Mouse (Mus musculus) mouse embryonic stem cell (cell line): ENCODE data around the gene Megf11.

Experiments used
- in situ Hi-C, 2 experiments: fragments of 300-500 bp; cut with MboI; formaldehyde crosslinking; loops; 1 replicate in 1 of 2; 3 replicates in 1 of 2; pipeline ENCODE4 v1.14.3; 2019 to 2020; ENCODE audit warnings: low sequenced_read_pairs in 2 of 2, low pct_unique_long_range_greater_than_20kb in 1 of 2, mixed read lengths in 1 of 2; ENCODE audit not compliant: unreplicated experiment in 1 of 2

Gene Megf11

DNA sequence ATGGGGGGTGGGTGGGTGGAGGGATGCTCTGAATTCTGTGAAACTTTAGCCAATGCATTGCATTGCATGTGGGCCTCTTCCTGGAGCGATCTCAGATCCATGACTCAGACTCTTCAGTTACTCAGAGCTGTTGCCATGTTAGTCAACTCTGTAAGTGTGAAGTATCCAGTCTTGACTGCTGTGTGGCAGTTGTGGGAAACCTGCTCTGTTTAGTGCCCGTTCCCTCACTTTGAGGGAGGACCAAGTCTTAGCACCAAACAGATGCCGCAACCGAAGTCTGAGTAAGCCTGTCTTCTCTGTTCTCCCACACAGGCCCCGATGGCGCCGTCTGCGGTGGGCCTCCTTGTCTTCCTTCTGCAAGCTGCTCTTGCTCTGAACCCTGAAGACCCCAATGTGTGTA, 115.8 kb downstream of the Megf11 start:
- in situ Hi-C loops: no loop called here

- in situ Hi-C loops: no loop called here
Measured at GRCm38 (mm10) chr9:64503996-64504395, 118.6 kb downstream of the Megf11 start.

DNA sequence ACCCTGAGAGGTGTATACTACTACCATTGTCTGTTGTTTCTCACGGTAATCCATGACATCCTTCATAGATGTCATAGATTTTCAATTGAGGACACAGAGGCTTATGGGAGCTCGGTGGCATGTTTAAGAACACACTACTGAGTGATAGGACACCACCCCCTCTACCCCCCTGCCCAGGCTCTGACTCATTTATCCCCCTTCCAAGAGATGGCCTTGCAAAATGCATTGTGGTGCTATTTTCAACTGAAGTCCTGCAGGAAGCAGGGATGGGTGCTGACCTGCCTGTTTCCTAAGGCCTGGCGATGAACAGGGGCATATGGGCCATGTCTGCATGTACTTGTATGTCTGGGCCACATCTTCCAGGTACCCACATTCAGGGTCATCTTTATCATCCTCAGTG, 119.0 kb downstream of the Megf11 start:
- in situ Hi-C loops: no loop called here

DNA sequence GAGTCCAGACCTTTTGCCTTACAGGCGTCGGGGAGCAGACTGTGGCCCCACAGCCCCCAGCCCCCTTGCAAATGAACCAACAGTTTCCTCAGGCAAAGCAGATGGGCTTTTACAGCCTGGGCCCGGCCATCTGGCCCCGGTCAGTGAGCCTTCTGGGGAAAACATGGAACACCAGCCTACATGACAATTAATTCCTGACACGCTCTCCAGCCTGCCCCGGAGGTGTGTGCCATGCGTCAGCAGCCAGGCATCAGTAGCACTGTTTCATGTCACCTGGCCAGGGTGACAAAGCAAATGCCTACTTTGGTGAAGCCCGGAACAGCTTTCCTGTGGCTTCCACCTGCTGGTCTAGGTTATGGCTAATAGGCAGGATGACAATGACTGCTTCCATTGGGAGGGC, 119.5 kb downstream of the Megf11 start:
- in situ Hi-C loops: no loop called here

GRCm38 (mm10) chr9:64506440-64507206, 121.2 kb downstream of the Megf11 start:
- in situ Hi-C loops: no loop called here

DNA sequence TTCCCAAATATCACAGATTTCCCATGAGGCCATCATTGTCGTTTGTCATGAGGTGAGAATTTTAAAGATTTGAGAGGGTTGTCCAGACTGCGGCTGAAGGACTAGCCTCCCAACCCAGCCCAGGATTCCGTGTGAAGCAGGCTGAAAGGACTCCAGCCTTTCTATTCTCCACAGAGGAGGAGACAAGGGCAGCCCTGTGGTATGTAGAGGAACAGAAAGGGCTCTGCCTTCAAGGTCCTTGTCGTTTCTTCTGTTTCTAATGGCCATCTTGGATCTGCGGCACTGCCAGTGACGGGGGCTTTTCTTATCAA, 121.7 kb downstream of the Megf11 start:
- in situ Hi-C loops: no loop called here

- in situ Hi-C loops: no loop called here
Measured at GRCm38 (mm10) chr9:64507995-64508394, 122.6 kb downstream of the Megf11 start.

DNA sequence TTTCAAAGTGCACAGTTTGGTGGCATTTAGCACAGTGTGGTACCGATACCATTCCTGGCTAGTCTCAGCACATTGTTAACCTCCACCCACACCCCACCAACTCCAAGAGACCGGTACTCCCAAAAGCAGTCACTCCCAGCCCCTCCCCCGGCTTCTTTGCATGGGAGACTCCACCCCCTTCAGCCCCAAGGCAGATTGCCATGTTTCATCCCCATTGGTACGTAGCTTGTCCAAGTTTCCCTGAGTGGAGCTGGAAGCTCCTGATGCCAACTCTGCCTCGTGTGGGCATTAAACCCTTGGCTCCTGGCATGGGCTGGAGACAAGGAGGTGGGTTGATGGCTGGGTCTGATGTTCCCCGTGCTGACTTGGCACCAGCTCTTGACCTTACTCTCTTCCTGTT, 129.4 kb downstream of the Megf11 start:
- in situ Hi-C loops: no loop called here

- in situ Hi-C loops: no loop called here
Measured at GRCm38 (mm10) chr9:64519921-64520746, 134.7 kb downstream of the Megf11 start.

- in situ Hi-C loops: no loop called here
Measured at GRCm38 (mm10) chr9:64520747-64521283, 135.4 kb downstream of the Megf11 start.

GRCm38 (mm10) chr9:64523264-64524045, 138.0 kb downstream of the Megf11 start:
- in situ Hi-C loops: no loop called here

DNA sequence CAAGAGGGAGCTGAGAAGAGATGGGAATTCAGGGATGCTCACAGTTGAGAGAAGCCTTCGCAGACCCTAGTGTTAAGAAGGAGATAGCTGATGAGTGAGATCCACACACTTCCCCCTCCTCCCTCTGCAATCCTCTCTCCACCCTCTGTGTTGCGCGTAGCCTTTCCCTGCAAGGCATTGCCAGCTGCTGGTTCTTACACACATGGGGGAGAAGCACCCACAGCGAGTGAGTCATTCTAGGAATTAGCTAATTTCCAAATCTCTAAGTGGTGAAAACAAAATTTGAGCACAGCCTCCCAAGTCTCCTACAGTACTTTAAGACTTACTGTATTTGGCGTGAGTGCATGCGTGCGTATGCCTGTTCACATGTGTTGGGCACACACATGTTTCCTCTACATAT, 142.6 kb downstream of the Megf11 start:
- in situ Hi-C loops: no loop called here

DNA sequence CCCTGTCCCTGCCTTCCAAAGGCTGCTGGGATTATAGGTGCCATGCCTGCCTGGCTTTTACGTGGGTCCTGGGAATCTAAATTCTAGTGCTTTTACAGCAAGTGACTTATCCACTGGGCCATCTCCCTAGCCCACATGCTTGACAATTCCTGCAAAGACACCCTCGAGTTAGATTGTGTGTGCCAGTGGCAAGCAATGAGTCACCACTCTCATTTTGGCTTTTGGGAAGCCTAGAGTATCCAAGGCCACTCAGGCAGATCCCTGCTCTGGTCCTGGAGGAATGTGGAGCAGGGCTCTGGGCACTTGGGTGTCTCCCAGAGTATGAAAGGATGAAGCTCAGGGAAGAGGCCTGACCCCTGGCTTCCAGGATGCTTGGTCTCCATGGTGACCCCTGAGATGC, 143.2 kb downstream of the Megf11 start:
- in situ Hi-C loops: no loop called here

DNA sequence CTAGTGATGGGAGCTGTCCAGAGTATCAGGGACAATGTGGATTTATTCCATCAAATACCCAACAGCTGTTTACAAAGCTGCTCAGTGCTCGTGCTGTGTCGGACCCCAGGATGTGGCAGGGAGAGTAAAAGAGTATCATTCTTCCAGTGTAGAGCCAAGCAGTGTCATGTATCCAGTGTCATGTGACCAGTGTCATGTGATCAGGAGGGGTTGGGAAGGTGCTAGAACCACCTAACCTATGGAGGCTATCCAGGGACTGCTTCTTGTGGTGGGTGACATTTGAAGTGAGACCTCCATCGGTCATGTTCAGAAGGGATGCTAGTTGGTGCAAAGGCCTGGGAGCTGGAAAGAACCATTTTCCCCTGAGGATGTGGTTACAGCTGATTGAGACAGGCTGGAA, 146.5 kb downstream of the Megf11 start:
- in situ Hi-C loops: no loop called here

GRCm38 (mm10) chr9:64532711-64533242, 147.4 kb downstream of the Megf11 start:
- in situ Hi-C loops: no loop called here

- in situ Hi-C loops: no loop called here
Measured at GRCm38 (mm10) chr9:64533488-64534119, 148.2 kb downstream of the Megf11 start.

- in situ Hi-C loops: no loop called here
Measured at GRCm38 (mm10) chr9:64534313-64534712, 148.9 kb downstream of the Megf11 start.

GRCm38 (mm10) chr9:64534856-64535539, 149.6 kb downstream of the Megf11 start:
- in situ Hi-C loops: no loop called here
